Mouse (Mus musculus) ES-CJ7 (cell line): ENCODE measurements around the gene Arhgef18.
A peak's percentile ranks its signal among the peaks of the same experiment; 100 is the strongest.

ENCODE experiments used
- DNase-seq: peaks from one replicate; pipeline ENCODE4 v3.0.0; 2011; ENCODE audit warnings: low read depth, low spot score

Gene Arhgef18

GRCm38 (mm10) chr8:3500235-3501090 is 107.7 kb downstream of the Arhgef18 start, which contains the start of gene Mcoln1:
Gene Mcoln1, plus strand, starts transcription at chr8:3500457.
- DNase-seq = peak; percentile 99

- no peak for DNase-seq
Measured at GRCm38 (mm10) chr8:3502217-3502616, 109.4 kb downstream of the Arhgef18 start.
